Mouse (Mus musculus): ENCODE results near the gene Abcc12.
A peak's percentile ranks its signal among the peaks of the same experiment; 100 is the strongest.

The Abcc12 gene

DNA sequence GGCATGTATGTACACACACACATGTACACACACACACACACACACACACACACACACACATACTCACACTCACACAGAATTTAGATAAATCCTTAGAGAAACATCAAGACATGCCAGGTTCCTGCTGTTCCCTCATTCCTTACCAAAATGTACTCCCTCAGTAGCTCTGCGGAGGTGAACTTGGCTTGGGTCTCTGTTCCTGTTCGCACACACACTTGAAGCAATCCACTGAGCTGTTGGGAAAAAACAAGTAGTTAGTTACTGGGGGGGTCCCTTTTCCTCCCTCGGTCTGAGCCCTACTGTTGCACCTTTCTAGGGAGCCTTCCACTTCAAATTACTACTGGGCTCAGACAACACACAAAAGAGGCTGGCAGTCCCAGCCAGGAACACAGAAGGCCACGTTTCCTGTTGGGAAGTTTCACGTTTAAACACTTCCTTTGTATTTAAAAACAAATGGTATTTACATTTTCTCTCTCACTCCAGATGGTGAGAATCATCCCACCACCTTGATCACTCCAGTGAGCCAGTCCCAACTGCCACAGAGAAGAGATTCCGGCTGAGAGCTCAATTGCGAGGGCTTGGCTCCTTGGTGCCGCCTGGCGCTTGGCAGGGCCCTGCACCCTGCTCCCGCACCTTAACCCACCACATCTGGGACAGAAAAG is 68.2 kb downstream of the Abcc12 start:
- DNase-seq (ENCODE audit: low spot score) = no peak

- DNase-seq (ENCODE audit: low spot score) = no peak
Measured at GRCm38 (mm10) chr8:86501341-86501740, 79.1 kb downstream of the Abcc12 start.

- DNase-seq (ENCODE audit: low spot score) = no peak
Measured at GRCm38 (mm10) chr8:86495056-86495455, 85.4 kb downstream of the Abcc12 start.

GRCm38 (mm10) chr8:86493841-86494240 is 86.6 kb downstream of the Abcc12 start:
- DNase-seq (ENCODE audit: low spot score) = no peak

GRCm38 (mm10) chr8:86485411-86485810 is 95.1 kb downstream of the Abcc12 start:
- no peak for DNase-seq (ENCODE audit: low spot score)

DNA sequence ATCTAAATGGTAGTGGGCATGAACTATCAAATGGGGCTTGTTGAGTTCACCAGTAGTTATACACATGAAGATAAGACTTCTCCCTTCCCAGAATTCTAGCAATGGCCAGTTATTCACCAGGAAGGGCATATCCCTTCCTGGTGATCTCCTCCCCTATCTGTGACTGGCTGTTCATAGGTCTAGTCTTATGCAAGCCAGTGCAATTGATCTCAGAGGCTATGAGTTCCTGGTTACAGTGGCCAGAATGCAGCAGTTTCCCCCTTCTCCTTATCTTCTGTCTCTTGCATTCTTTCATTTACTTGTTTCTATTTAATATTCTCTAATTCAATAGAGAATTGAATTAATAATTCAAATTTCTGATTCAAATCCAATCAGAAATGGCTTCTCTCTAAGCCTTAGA is 96.2 kb downstream of the Abcc12 start:
- DNase-seq (ENCODE audit: low spot score) = no peak

DNA sequence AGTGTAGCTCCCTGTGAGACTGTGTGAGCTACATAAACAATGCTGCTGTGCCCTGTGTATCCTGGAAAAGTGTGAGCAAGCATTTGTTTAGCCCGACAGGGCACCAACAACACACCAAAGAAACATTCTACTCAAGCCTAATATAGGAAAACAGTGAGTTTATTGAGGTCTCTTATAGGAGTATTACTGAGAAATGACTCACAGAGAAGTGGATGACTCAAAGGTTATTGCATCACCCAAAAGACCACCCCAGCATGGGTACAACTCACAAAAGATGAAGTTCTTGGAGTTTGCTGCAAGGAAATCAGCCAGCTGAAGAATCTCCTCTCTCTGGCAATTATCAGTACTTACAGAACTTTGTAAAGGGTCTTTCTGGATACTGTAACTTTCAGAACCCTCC is 98.4 kb downstream of the Abcc12 start:
- no peak for DNase-seq (ENCODE audit: low spot score)

DNA sequence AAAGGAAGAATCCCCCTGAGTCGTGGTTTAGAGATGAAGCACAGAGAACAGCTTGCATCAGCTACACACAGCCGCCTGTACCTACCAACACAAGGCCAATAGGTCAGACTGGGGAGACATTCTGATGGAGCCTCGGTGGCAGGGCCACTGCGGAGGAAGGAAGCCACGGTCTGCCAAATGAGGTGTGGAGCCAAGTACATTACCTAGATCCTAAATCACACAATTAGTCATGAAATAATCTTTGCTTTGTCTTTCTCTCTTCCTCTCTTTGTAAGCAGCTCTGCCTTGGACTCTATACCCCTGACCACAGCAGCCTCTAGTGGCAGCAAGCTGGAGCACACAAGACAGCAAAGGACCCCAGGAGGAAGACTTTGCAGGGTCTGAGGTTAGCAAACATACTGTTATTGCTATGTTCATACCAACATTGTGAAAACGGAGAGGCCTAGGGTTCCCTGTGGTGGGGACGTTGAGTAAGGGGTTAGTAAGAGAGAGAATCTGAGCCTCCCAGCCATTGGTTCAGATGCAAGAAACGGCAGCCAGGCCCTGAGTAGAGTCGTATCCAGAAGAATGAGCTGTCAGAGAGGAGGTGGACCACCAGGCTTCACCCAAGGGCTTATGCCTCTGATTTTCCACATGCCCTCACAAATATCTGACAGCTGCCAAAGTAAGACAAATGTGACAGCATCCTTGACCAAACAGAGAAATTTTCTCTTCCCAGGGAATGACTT is 104.6 kb downstream of the Abcc12 start:
- peak; percentile 58 for DNase-seq (ENCODE audit: low spot score)

DNA sequence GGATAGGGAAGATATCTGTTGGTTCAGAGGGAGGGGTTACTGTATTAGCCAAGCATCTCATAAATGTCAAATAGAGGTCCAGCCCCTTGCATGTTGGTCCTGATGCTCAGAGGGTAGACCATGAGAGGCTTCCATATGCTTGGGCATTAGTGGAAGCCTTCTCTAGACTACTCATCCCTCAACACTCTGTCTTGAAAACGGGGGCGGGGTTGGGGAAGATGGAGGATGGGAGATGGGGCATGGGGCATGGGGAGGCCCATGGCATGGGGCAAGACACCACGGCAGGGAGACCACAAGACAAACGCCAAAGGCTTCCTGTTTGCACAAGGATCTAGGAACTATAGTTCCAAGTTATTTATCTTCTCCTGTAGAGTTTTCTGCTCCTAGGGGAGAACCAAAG is 106.0 kb downstream of the Abcc12 start:
- DNase-seq (ENCODE audit: low spot score) = no peak

GRCm38 (mm10) chr8:86473121-86473520 is 107.4 kb downstream of the Abcc12 start:
- DNase-seq (ENCODE audit: low spot score) = no peak

DNA sequence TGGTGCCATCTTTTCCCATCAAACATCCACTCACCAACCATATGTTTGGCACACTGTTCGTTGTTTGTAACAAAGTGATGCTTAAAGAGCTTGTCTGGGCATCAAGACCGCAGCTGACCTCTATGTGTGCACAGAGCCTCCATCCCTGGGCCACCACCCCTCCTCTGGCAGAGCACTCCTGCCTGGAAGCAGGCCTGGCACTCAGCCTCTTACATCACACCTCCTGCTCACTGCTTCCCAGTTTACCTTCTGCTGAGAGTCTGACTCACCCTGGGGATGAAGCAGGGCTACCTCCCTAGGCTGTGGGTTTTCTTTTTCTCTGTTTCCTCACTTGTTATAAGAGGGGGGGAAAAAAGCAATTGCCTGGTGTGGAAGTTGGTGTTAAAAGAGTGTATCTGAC is 109.8 kb downstream of the Abcc12 start:
- DNase-seq (ENCODE audit: low spot score) = no peak

DNA sequence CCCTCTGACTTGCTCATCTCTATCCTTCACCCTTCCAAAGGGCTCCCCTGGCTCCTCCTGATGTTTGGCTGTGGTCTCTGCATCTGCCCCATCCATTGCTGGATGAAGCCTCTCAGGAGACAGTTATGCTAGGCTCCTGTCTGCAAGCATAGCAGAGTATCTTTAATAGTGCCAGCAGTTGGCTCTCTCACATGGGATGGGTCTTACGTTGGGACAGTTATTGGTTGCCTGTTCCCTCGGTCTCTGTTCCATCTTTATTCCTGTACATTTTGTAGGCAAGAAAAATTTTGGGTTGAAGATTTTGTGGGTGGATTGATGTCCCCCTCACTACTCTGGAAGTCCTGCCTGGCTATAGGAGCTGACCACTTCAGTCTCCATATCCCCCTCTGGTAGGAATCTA is 117.3 kb downstream of the Abcc12 start:
- no peak for DNase-seq (ENCODE audit: low spot score)

GRCm38 (mm10) chr8:86460372-86460771 is 120.1 kb downstream of the Abcc12 start:
- no peak for DNase-seq (ENCODE audit: low spot score)

GRCm38 (mm10) chr8:86453697-86454480 is 126.6 kb downstream of the Abcc12 start:
- no peak for DNase-seq (ENCODE audit: low spot score)

GRCm38 (mm10) chr8:86449870-86450515 is 130.5 kb downstream of the Abcc12 start:
- DNase-seq (ENCODE audit: low spot score) = no peak

GRCm38 (mm10) chr8:86445516-86445915 is 135.0 kb downstream of the Abcc12 start:
- DNase-seq (ENCODE audit: low spot score) = peak; percentile 17

DNA sequence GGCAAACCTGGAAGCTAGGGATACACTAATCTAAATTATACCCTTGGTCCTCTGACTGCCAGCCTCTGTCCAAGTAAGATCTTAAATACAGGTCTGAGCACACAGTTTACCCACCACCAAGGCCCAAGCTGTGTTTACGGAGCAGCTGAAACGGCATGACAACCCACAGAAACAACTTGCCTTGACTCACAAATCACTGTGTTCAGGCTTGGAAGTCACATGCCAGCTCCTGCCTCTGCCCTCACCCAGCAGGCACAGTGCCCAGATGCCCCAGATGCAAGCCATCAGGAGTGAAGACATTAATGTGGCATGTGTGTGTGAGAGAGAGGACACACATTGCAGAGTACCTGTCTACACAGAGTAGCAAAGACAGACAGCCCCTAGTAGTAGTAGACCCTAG is 136.7 kb downstream of the Abcc12 start:
- peak; percentile 94 for DNase-seq (ENCODE audit: low spot score)

DNA sequence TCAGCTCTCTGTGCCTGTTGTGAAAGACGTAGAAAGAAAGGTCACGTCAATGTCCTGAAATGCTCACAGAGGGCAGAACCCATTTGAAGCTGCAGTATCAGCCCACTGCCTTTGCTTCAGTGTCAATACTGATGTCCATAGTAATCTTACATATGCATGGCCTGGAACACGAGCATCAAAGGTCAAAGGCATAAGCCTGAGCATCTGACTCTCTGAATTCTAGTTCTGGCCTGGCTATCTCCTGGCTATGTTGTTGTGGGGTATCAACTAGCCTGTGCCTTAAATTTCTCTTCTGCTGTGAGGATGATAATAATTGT is 141.5 kb downstream of the Abcc12 start:
- DNase-seq (ENCODE audit: low spot score) = no peak

GRCm38 (mm10) chr8:86438133-86438982 is 142.1 kb downstream of the Abcc12 start:
- no peak for DNase-seq (ENCODE audit: low spot score)

DNA sequence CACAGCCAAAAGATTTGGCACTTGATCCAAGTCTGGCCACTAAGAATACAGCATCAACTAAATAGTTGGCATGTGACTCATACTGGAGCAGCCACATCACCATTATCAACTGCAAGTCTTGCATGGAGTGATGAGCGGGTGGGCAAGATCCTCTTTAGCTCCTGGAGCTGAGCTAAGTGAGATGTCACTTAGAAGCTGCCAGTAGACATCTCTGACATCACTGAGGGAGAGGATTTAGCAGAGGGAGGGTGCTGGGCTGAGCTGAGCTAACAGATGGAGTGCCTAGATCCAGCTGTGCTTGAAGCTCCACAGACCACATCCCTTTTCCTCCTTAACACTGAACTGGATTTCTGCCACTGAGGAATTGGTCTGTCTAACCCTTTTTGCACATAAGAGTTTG is 143.1 kb downstream of the Abcc12 start:
- no peak for DNase-seq (ENCODE audit: low spot score)
